Mouse (Mus musculus): ENCODE data around the gene Casp6.

Casp6 gene

DNA sequence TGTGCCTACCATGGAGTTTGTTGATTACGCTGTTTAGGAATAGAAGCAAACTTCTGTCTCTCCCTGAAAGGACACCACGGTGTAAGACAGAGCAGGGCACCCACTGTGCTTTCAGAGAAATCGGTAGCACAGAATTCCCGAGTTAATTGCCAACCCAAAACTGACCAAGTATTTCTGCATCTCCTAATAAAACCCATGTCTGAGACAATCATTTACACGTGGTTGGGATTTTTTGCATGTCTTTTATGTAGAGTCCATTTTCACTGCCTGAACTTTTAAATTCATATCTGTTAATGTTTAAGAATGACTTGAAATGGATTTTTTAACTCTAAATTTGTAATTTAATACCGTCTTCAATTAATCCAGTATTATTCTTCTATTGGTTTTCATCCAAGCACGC is 22.4 kb downstream of the Casp6 start:
- DNase-seq (ENCODE audit: low spot score): no peak

GRCm38 (mm10) chr3:129925861-129926260 is 24.6 kb downstream of the Casp6 start:
- no peak for DNase-seq (ENCODE audit: low spot score)

GRCm38 (mm10) chr3:129930213-129930778 is 29.1 kb downstream of the Casp6 start:
- no peak for DNase-seq (ENCODE audit: low spot score)

- no peak for DNase-seq (ENCODE audit: low spot score)
Measured at GRCm38 (mm10) chr3:129932443-129932842, 31.2 kb downstream of the Casp6 start.

DNA sequence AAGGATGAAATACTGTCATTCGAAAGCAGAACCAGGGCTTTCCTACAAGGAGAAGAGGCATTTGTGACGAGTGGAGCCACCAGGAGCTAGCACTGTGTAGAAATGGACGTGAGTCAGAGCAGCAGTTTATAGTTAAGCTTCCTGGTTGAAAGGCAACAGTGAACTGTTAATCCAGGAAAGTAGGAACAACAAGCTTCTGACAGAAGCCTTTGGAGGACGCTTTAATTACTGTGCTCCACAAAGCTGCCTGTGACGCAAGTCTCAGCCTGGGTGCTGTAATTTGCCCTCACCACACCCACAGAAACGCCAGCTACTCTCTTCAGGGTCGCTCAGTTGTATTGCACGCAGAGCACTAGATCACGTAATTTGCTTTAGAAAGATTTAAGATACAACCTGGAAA is 35.3 kb downstream of the Casp6 start:
- DNase-seq (ENCODE audit: low spot score): no peak

GRCm38 (mm10) chr3:129937848-129938247 is 36.6 kb downstream of the Casp6 start:
- no peak for DNase-seq (ENCODE audit: low spot score)

GRCm38 (mm10) chr3:129939058-129939457 is 37.8 kb downstream of the Casp6 start:
- DNase-seq (ENCODE audit: low spot score): no peak

DNA sequence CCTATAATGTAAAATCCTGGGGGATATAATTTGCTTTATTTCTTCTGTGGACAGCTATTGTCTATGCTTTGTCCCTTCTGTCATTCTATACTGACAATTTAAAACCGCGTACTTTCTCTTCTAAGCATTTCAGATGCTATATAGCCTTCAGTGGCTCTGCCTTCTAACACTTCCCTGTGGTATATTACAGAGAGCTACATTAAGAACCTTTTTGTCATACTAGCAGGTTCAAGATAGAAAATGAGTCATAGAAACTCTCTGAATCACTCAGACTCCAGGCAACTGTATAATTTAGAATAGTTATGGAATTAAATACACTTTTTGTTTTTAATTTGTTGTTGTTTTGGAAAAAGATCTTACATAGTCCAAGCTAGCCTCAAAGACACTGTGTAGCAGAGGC is 39.6 kb downstream of the Casp6 start:
- DNase-seq (ENCODE audit: low spot score): no peak

DNA sequence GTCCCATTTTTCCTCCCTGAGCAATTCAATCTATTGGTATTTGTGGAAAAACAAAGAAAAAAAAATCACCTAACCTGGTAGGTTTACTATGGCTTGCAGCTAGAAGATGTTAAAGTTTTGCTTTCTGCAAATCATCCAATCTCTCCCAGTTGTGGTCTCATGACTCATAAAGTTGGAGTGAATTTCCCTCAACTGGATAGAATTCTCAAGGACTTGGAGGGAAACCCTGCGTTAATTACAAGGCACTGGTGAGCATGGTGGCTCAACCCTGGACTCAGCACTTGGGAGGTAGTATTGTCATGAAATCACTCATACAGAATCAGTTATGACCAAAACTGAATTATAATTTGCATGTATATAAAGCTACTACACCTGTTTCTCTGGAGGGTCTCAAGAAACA is 40.1 kb downstream of the Casp6 start:
- no peak for DNase-seq (ENCODE audit: low spot score)

- no peak for DNase-seq (ENCODE audit: low spot score)
Measured at GRCm38 (mm10) chr3:129943813-129944212, 42.6 kb downstream of the Casp6 start.

GRCm38 (mm10) chr3:129946217-129946914 is 45.1 kb downstream of the Casp6 start:
- no peak for DNase-seq (ENCODE audit: low spot score)

GRCm38 (mm10) chr3:129948359-129948758 is 47.1 kb downstream of the Casp6 start:
- no peak for DNase-seq (ENCODE audit: low spot score)

GRCm38 (mm10) chr3:129949158-129949773 is 48.0 kb downstream of the Casp6 start:
- no peak for DNase-seq (ENCODE audit: low spot score)

DNA sequence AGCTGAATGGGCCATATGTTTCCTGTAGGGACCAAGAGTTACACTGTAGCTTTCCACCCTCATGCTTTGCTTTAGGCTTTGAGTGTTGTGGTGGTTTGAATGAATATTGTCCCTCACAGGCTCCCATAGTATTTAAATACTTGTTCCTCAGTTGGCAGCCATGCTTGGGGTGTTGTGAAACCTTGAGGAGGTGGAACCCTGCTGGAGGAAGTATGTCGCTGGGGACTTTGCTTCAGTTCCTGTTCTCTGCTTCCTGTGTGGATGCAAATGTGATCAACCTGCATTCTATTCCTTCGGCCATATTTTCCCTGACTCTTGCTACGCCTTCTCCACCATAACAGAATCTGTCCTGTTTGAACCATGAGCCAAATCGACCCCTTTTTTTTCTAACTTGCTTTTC is 52.1 kb downstream of the Casp6 start:
- no peak for DNase-seq (ENCODE audit: low spot score)

DNA sequence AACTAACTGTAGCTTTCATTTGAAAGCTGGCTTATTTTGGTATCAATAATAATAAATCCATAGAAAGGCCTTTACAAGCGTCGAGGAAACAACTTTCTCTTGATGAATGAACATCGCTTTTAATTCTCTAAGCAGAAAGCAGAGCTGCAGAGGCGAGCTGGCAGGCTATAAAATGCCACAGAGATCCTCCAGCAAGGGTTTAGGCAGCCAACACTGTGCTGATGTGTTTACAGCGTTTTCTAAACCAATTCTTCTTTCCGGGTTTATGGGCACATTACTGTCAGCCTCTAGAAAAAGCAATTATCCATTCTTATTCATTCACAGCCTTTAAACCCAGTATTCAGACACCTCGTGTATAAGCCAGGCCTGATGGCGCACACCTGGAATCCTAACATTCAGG is 61.3 kb downstream of the Casp6 start:
- no peak for DNase-seq (ENCODE audit: low spot score)
